Mouse (Mus musculus) stomach, postnatal 0 days (tissue): ENCODE data around the gene Rspo4. TPM values are rescaled to one million over a fixed set of nuclear protein-coding genes. Genes with fewer than 3 reads are reported as not detected.

Source experiments
- ATAC-seq: fragments of 200-750 bp; cut with Nextera tagmentation; 2 replicates; pipeline ENCODE4 v1.8.0; 2017; ENCODE audit not compliant: low FRiP score, low TSS enrichment
- DNase-seq: peaks from one replicate; pipeline ENCODE4 v3.0.0-alpha.2; 2016; ENCODE audit warnings: low spot score
- H3K27ac ChIP-seq: fragments of 300-500 bp; sonication (generic); replicated peaks from 2 replicates; pipeline ENCODE4 v1.5.1; 2014; ENCODE audit warnings: mild to moderate bottlenecking, control low read depth
- H3K27me3 ChIP-seq: fragments of 300-500 bp; sonication (generic); 2 replicates; pipeline ENCODE4 v1.6.1; 2014; ENCODE audit warnings: low read length; ENCODE audit not compliant: control insufficient read depth, insufficient read depth
- H3K36me3 ChIP-seq: fragments of 300-500 bp; sonication (generic); 2 replicates; pipeline ENCODE4 v1.6.1; 2014; ENCODE audit warnings: low read length, mixed read lengths; ENCODE audit not compliant: control insufficient read depth, insufficient read depth
- H3K4me1 ChIP-seq: fragments of 300-500 bp; sonication (generic); replicated peaks from 2 replicates; pipeline ENCODE4 v1.6.1; 2014; ENCODE audit warnings: antibody characterized with exemption; ENCODE audit not compliant: control insufficient read depth, insufficient read depth
- H3K4me2 ChIP-seq: fragments of 300-500 bp; sonication (generic); replicated peaks from 2 replicates; pipeline ENCODE4 v1.6.1; 2014; ENCODE audit warnings: low read depth, mild to moderate bottlenecking, control low read depth, moderate library complexity
- H3K4me3 ChIP-seq: fragments of 300-500 bp; sonication (generic); 2 replicates; pipeline ENCODE4 v1.5.1; 2014; ENCODE audit warnings: low read depth, low read length, control low read depth
- H3K9ac ChIP-seq: fragments of 300-500 bp; sonication (generic); 2 replicates; pipeline ENCODE4 v1.6.1; 2014; ENCODE audit warnings: mild to moderate bottlenecking, low read length, control low read depth, mixed read lengths
- H3K9me3 ChIP-seq: fragments of 300-500 bp; sonication (generic); 2 replicates; pipeline ENCODE4 v1.6.1; 2016; ENCODE audit warnings: low read length; ENCODE audit not compliant: control insufficient read depth
- CTCF ChIP-seq: IDR thresholded peaks from 2 replicates; pipeline ENCODE4 v1.5.1; 2016; ENCODE audit warnings: antibody characterized with exemption, low read depth, mild to moderate bottlenecking, moderate library complexity
- EP300 ChIP-seq: optimal IDR thresholded peaks from 2 replicates; pipeline ENCODE3; 2016; ENCODE audit warnings: antibody characterized with exemption
- WGBS: fragments of 180-500 bp; shearing (Covaris S2); extraction: QIAGEN DNeasy Blood & Tissue Kit; methylation state at CpG from one replicate; pipeline ENCODE4 v1.1.7; 2014; 5-methylcytosine and 5-hydroxymethylcytosine counted together
- polyA plus RNA-seq: library from polyadenylated mRNA; unstranded; fragments of >200 nt; fragmentation: Nextera tagmentation; extraction: Ambion mirVana; gene quantifications from 2 replicates; pipeline ENCODE4 v1.2.1, GENCODE M21; 2015

The Rspo4 gene
- polyA plus RNA-seq, 1 experiment from 2014 or later: 0.07 TPM

GRCm38 (mm10) chr2:151904636-151905035 lies 61.9 kb downstream of the Rspo4 start:
- H3K4me2 ChIP-seq: no peak overlapping the region
- 44% methylated on average over 3 of the region's 3 CpGs for WGBS
- DNase-seq (no peak), ATAC-seq (no peak)
- no peak overlapping the region for H3K27ac ChIP-seq
- no peaks in the 10 kb centered on the region for H3K9me3 ChIP-seq
- H3K4me1 ChIP-seq: no peaks in the 10 kb centered on the region
- no peaks in the 10 kb centered on the region for H3K36me3 ChIP-seq
- no peaks in the 10 kb centered on the region for H3K27me3 ChIP-seq
- H3K9ac ChIP-seq: no peak overlapping the region
- no peak overlapping the region for H3K4me3 ChIP-seq
- TF ChIP-seq EP300 (no peak), CTCF (no peak)

- DNase-seq: no peak
- TF ChIP-seq EP300 (no peak), CTCF (no peak)
- 44% methylated on average over 2 of the region's 2 CpGs for WGBS
Measured at GRCm38 (mm10) chr2:151907020-151907419, 64.3 kb downstream of the Rspo4 start.

GRCm38 (mm10) chr2:151909386-151909785 lies 66.7 kb downstream of the Rspo4 start:
- Histone ChIP-seq H3K27ac (no peak overlapping the region), H3K4me2 (no peak overlapping the region), H3K4me1 (peaks cover 9% of the 10 kb centered on the region; the same call in 1 of the 2 replicates), H3K4me3 (no peak overlapping the region), H3K9me3 (no peaks in the 10 kb centered on the region), H3K36me3 (no peaks in the 10 kb centered on the region), H3K9ac (no peak overlapping the region), H3K27me3 (no peaks in the 10 kb centered on the region)
- WGBS: 75% methylated on average over 3 of the region's 3 CpGs
- no peak for ATAC-seq
- TF ChIP-seq EP300: no peak
- no peak for TF ChIP-seq CTCF
- no peak for DNase-seq

More at GRCm38 (mm10) chr2:151907020-151907419, 64.3 kb downstream of the Rspo4 start:
- H3K27me3 ChIP-seq: no peaks in the 10 kb centered on the region
- H3K27ac ChIP-seq: no peak overlapping the region
- H3K4me2 ChIP-seq: no peak overlapping the region
- peaks cover 9% of the 10 kb centered on the region; the same call in 1 of the 2 replicates for H3K4me1 ChIP-seq
- no peaks in the 10 kb centered on the region for H3K9me3 ChIP-seq
- H3K9ac ChIP-seq: no peak overlapping the region
- H3K4me3 ChIP-seq: no peak overlapping the region
- no peaks in the 10 kb centered on the region for H3K36me3 ChIP-seq
- ATAC-seq: no peak

- Histone ChIP-seq H3K9me3 (no peaks in the 10 kb centered on the region), H3K4me2 (no peak overlapping the region), H3K4me3 (no peak overlapping the region), H3K27me3 (no peaks in the 10 kb centered on the region), H3K36me3 (no peaks in the 10 kb centered on the region), H3K4me1 (peaks cover 9% of the 10 kb centered on the region; the same call in 1 of the 2 replicates), H3K27ac (0 out of 2 replicates have a peak overlapping the region, but pooled peaks have one; percentile 9), H3K9ac (no peak overlapping the region)
- DNase-seq (no peak), ATAC-seq (no peak; the same call in 1 of the 2 replicates)
- WGBS: 43% methylated on average over 5 of the region's 5 CpGs
- TF ChIP-seq EP300 (no peak), CTCF (no peak)
Measured at GRCm38 (mm10) chr2:151910498-151910897, 67.8 kb downstream of the Rspo4 start.

GRCm38 (mm10) chr2:151910919-151911500 lies 68.3 kb downstream of the Rspo4 start, which contains the start of gene Angpt4:
Angpt4 (plus strand) TSS chr2:151911210.
- no peaks in the 10 kb centered on the region for H3K27me3 ChIP-seq
- no peak for DNase-seq

GRCm38 (mm10) chr2:151911751-151912150 lies 69.0 kb downstream of the Rspo4 start:
- Histone ChIP-seq H3K9me3 (no peaks in the 10 kb centered on the region), H3K4me2 (no peak overlapping the region), H3K36me3 (no peaks in the 10 kb centered on the region), H3K27me3 (no peaks in the 10 kb centered on the region), H3K4me3 (no peak overlapping the region), H3K27ac (no peak overlapping the region), H3K4me1 (peaks cover 12% of the 10 kb centered on the region), H3K9ac (no peak overlapping the region)
- no peak for TF ChIP-seq EP300
- TF ChIP-seq CTCF: no peak
- ATAC-seq (no peak), DNase-seq (no peak)
- 82% methylated on average over 3 of the region's 3 CpGs for WGBS

More at GRCm38 (mm10) chr2:151910919-151911500, 68.3 kb downstream of the Rspo4 start, which contains the start of gene Angpt4:
- Histone ChIP-seq H3K4me3 (no peak within 1 kb of the TSS), H3K9ac (no peak within 1 kb of the TSS), H3K27ac (0 out of 2 replicates have a peak within 1 kb of the TSS, but pooled peaks have one; percentile 9), H3K4me2 (no peak within 1 kb of the TSS), H3K4me1 (peaks cover 12% of the 10 kb centered on the region), H3K36me3 (no peaks in the 10 kb centered on the region), H3K9me3 (no peaks in the 10 kb centered on the region)
- TF ChIP-seq CTCF (no peak), EP300 (no peak)
- WGBS: 63% methylated on average over 12 of the region's 13 CpGs
- peak; percentile 11; the same call in 1 of the 2 replicates for ATAC-seq
